Mouse (Mus musculus) spleen, postnatal 36 days (tissue): ENCODE measurements around the gene Nell2.

Experiments used
- DNase-seq, 2 experiments: peaks; one replicate each; pipeline ENCODE4 v3.0.0; 2022; ENCODE audit warnings: low spot score in 2 of 2, mixed read lengths in 1 of 2

The Nell2 gene

GRCm38 (mm10) chr15:95334323-95335296 is 193.7 kb downstream of the Nell2 start:
- DNase-seq: no peak

DNA sequence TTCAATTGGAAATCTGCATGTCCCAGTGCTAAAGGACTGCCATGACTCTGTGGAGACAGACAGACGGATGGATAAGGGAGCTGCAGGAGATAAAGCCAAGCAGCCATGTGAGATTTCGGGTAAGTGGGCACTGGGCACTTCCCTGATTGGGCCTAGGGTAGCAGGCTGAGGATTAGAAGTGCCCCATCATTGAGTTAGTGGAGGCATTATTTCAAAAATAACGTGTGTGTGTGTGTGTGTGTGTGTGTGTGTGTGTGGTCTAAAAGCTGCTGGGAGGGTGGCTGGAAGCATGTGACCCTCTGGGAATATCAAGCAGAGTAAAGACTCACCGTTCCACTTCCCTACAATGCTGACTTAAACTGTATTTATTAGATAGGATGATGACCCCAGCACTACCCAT is 195.1 kb downstream of the Nell2 start:
- no peak for DNase-seq

DNA sequence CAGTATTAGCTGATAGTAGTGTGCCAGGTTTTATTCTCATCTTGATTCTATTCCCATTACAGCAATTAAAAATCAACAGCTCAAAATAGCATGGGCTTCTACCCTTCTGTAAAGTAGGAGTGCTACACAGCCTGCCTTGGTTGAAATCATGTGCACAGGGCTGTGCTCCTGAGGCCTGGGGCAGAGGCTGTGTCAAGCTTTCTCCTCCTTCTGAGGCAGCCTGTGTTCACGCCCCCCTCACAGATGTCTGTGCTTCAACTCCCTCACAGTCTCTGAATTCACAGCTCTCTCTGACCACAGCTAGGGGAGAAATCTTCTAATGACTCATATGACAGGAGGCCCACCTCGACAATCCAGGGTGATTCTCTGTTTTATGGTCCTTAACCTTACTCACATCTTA is 197.4 kb downstream of the Nell2 start:
- no peak for DNase-seq

DNA sequence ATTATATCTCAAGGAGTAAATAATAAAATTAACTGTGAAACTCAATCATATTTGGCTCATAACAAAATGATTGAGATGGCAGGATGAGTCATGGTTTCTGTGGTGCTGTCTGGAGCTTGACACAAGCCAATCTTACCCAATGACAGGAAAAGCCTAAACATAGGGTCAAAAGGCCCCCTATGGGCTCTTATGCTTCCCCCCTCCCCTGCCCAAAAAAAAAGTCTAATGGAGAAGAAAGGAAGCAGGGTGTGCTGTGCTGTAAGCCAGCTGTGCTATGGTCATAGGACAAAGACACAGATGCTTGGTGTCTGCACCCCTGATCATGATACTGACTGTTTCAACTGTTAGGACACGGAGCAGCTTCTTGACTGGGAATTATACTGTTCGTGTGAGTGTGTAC is 205.6 kb downstream of the Nell2 start:
- DNase-seq: no peak

DNA sequence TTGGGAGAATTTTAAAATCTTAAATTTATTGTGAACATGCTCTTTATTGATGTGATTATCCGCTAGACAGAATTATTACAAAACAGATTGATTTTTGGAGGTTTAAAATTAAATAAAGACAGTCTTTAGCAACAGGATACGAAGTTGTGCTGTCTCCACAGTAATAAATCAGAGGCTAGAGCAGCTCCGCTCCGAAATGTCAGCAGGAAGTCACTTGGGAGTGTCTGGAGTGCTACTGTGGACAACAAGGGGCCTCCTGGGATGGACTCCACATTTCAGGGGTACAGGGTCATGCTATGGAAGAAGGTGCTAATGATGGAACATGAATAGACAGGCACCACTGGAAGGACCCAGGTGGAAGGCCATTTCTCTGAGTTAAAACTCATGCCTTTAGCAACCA is 211.7 kb downstream of the Nell2 start:
- no peak for DNase-seq

GRCm38 (mm10) chr15:95314808-95315145 is 213.6 kb downstream of the Nell2 start:
- no peak for DNase-seq

DNA sequence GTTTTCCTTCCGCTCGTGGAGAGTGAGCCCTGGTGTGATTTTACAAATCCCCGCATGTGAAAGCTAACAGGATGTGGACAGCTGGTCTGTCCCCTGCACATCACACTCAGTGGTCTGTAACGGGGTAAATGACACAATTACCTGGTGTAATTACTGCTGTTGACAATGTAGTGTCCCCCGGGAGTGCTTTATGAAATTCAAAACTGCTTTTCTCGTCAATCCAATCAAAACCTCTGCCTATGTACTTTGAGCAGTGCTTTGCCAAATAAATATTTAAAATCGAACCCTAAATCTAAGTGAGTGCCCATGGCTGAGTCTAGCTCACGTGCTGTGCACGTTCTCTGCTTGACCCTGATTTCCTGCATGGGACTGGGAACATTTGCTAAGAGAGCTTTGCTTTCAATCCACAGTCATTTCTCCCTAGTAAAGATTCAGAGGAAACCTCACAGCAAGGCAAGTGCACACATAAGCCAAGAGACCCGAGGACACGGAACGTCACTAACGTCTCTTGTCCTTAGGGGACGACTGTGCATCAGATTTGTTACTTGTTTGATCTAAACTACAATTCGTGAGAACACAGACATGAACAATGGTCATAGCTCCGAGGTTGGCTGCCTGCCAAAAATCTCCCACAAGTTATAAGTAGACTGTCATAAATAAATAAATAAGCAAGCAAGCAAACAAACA is 214.1 kb downstream of the Nell2 start:
- DNase-seq: no peak

GRCm38 (mm10) chr15:95313286-95313685 is 215.1 kb downstream of the Nell2 start:
- DNase-seq: no peak

DNA sequence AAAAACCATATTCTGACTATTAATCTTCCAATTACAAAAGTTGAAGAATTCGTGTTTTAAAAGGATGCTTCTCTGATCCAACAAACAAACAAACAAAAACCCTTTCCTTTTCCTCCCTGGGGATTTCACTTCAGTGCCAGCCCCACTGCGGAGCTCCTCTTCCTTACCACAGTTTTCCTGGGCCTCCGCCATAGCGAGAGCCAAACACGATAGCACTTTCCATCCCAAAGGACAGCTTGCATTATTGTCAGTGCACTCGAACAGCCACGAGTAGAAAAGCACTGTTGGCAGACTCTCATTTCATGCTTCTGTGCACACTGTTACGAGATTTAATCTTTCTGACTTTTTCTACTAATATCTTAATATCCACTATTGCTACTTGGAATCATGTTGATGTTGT is 224.3 kb downstream of the Nell2 start:
- DNase-seq: no peak

DNA sequence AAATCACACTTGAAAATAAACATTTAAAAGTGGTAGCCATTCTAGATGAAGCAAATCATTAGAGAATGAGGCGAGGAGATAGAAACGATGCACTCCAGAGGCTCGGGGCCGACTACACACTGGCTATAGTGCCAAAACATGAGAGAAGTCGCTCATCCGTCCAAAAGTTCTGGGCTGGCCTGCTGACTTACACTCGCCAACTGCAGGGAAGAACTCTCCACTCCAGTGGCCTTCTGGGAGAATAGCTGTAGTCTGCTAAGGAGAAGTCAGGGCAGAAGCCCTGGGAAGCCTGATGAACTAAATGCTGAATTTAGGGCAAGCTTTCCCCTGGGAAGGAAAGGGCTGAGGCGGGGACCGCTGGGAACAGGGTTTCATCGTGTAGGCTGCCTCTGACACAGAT is 231.8 kb downstream of the Nell2 start:
- no peak for DNase-seq

GRCm38 (mm10) chr15:95289047-95289446 is 239.3 kb downstream of the Nell2 start:
- no peak for DNase-seq

DNA sequence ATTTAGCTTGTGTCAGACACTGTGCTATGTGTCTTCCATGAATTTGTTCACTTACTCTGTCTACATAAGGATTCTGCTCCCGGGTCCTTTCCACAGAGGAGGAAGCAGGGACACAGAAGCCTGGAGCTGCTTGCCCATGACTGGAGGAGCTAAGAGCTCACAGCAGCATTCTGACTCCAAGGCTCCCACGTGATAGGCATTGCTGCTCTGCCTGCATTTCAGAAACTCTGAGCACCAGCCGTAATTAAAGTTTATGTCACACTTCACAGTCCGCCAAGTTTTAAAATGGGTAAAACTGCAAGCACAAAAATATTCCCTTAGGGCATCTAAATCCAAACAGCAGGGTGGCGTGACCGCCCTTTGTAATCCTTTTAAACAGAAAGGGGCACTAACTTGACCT is 243.2 kb downstream of the Nell2 start:
- DNase-seq: no peak

DNA sequence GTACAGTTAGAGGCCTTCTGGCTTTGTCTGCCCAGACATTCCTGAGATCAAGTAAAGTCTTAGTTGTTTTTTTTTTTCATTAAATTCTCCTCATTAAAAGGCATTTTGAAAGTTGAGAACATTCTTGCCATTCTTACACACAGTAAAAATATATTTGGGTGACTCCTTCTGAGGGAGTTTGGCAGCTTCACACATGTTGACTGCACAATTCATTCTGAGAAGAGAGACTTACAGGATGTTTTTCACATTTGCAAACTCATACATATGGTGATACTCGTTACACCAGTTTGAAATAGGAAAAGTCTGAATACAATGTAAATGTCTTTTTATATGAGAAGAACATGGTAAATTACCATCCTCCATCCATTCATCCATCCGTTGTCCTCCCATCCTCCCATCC is 247.4 kb downstream of the Nell2 start:
- no peak for DNase-seq

DNA sequence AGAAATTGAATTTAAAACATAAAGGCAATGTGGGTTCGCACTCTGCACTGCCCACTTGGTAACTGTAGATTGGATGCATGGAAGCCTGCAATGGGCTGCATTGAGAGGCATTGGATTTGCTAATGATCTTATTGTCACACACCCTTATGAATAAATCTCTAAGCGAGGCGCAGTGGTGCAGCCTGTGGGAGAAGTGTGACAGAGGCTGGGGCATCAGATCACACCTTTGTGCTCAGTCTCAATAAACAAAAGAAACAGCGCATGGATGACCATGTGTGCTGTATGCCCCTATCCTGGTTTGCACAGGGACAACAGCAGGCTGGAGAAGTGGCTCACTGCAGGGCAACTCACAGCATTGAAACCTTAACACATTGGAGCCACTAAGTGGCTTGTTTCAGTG is 250.4 kb downstream of the Nell2 start:
- DNase-seq: no peak

GRCm38 (mm10) chr15:95276556-95276955 is 251.8 kb downstream of the Nell2 start:
- no peak for DNase-seq

GRCm38 (mm10) chr15:95275553-95275952 is 252.8 kb downstream of the Nell2 start:
- DNase-seq: no peak

DNA sequence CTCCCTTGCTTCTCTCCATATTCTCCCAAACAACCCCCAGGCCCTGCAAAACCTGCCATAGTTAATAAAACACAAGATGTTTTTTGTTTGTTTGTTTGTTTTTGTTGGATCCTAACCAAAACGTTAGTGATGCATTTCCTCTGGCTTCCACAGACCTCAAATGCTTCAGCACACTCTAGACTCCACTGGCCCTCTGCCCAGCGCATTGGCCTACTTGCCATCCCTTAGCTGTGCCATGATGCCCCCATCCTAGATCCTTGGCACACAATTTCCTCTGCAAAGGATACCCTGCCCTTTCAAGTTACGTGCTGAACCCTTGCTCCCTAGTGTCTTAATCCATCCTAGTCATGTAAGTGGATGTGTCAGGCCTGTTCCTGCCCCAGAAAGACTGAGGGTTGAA is 255.1 kb downstream of the Nell2 start:
- DNase-seq: no peak

DNA sequence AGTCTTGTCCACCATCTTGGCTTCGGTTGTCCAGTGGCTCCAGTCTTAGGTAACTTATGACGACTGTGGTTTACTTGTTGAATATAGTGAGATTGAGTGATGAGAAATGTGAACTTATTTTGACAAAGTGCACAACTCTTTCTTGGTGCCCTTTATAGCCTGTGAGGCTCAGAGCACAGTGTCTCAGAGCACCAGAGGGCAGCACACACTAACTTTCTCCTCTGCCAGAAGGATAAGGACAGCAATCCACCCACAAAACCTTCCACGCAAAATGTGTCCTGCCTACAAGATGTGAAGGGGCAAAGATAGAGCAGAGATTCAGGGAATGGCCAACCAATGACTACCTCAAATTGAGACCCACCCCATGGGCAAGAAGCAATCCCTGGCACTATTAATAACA is 256.2 kb downstream of the Nell2 start:
- DNase-seq: no peak

GRCm38 (mm10) chr15:95259671-95260450 is 268.5 kb downstream of the Nell2 start:
- DNase-seq: no peak

DNA sequence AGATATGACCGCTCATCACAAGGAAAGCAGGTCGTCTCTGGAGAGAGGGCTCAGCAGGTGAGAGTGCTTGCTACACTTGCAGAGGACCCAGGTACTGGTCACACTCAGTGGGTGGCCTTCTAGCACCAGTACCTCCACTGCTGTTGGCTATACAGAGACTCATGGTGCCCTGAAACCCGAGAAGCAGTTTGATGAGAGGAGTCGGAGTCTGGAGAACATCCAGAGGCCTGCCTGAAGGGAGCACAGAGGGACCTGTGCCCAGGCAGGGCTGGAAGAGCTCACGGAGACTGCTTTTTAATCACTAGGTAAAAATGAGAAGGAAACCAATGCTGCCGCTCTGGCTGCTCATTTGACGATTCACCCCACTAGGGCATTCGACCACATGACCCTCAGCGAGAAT is 271.2 kb downstream of the Nell2 start:
- no peak for DNase-seq

DNA sequence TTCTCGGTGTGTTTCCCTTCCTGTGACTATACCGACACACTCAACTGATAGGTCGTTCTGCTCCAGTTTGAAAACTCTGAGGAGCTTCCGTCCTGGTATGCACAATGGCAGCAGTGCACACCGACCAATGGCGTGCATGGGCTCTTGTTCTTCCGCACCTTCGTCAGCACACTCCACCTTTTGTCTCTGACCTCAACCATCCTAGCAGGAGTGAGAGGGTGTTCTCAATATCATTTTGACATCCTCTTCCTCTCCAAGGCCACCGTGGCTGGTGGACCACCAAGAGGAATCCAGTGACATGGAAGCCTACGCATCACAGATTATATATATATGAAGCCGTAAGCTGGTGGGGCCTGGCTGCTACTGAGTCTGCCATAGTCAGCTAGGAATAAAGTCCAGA is 282.8 kb downstream of the Nell2 start:
- no peak for DNase-seq

- DNase-seq: no peak
Observed at GRCm38 (mm10) chr15:95243876-95244275, 284.5 kb downstream of the Nell2 start.
